Mouse (Mus musculus) spleen, adult 2 months (tissue): ENCODE measurements around the gene Pgls. TPM values are rescaled to one million over a fixed set of nuclear protein-coding genes. Genes with fewer than 3 reads are reported as not detected.

Experiments
- DNase-seq, 2 experiments: peaks; one replicate each; pipeline versions ENCODE4 v3.0.0 to v3.0.0-alpha.2; 2012 to 2021; ENCODE audit warnings: low spot score in 2 of 2, low read depth in 1 of 2
- H3K27ac ChIP-seq: fragments of 200-500 bp; 2 replicates; pipeline ENCODE4 v1.5.1; 2012; ENCODE audit warnings: low read length, inconsistent platforms; ENCODE audit not compliant: insufficient read depth
- H3K27me3 ChIP-seq: fragments of 200-500 bp; 2 replicates; pipeline ENCODE4 v1.6.1; 2012; ENCODE audit warnings: mild to moderate bottlenecking, moderate library complexity, low read length, inconsistent platforms; ENCODE audit not compliant: control insufficient read depth, insufficient read depth
- H3K36me3 ChIP-seq: fragments of 200-500 bp; 2 replicates; pipeline ENCODE4 v1.6.1; 2012; ENCODE audit warnings: mild to moderate bottlenecking, low read length, inconsistent platforms; ENCODE audit not compliant: control insufficient read depth, insufficient read depth
- H3K4me1 ChIP-seq: fragments of 200-500 bp; 2 replicates; pipeline ENCODE4 v1.6.1; 2011; ENCODE audit warnings: inconsistent platforms; ENCODE audit not compliant: control insufficient read depth, insufficient read depth, insufficient read length
- H3K4me3 ChIP-seq: fragments of 200-500 bp; 2 replicates; pipeline ENCODE4 v1.5.1; 2011; ENCODE audit warnings: mild to moderate bottlenecking, inconsistent platforms; ENCODE audit not compliant: insufficient read depth, insufficient read length; ENCODE audit errors: extremely low read depth
- CTCF ChIP-seq: fragments of 200-500 bp; IDR thresholded peaks from 2 replicates; pipeline ENCODE4 v1.5.1; 2011; ENCODE audit warnings: mild to moderate bottlenecking, inconsistent platforms; ENCODE audit not compliant: insufficient read depth, insufficient read length, insufficient replicate concordance; ENCODE audit errors: extremely low read depth
- POLR2A ChIP-seq: fragments of 200-500 bp; IDR thresholded peaks from 2 replicates; pipeline ENCODE4 v1.6.1; 2011; ENCODE audit warnings: low read depth, low read length, inconsistent platforms
- WGBS: fragments of 180-500 bp; shearing (Covaris S2); methylation state at CpG from one replicate; pipeline ENCODE4 v1.1.7; 2018; 5-methylcytosine and 5-hydroxymethylcytosine counted together
- polyA plus RNA-seq: library from polyadenylated mRNA; depleted of rRNA; stranded (reverse); fragments of >200 nt; gene quantifications from 2 replicates; pipeline ENCODE4 v1.2.3, GENCODE M21; 2012

Gene Pgls
- polyA plus RNA-seq, 1 experiment, result 171 TPM

- no peak for TF ChIP-seq POLR2A
- TF ChIP-seq CTCF, result no peak
- no peak overlapping the region for H3K27ac ChIP-seq
- H3K27me3 ChIP-seq, result no peaks in the 10 kb centered on the region
- no peak for DNase-seq
- peaks cover 2% of the 10 kb centered on the region for H3K36me3 ChIP-seq
- 85% methylated on average over 6 of the region's 6 CpGs for WGBS
- no peaks in the 10 kb centered on the region for H3K4me1 ChIP-seq
- no peak overlapping the region for H3K4me3 ChIP-seq
These were observed 39.2 kb upstream of the Pgls start for GRCm38 (mm10) chr8:71552770-71553169.

DNA sequence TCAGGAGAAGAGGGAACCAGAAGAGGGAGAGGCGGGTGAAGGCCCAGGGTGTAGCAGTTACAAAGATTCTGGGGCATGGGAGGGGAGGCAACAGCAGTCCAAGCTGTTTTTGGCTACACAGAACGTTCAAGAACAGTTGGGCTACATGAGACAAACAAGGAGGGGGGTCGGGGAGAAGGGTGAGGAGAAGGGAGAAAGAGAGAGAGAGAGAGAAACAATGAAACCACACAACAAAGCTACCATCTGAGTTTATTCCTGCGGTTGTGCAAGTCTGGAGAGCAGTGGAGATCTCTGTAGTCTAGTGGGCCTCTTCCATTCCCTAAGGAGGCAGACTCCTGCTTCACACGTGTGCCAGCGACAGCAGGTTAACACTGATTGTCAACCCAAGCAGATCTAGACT, 38.0 kb upstream of the Pgls start:
- DNase-seq, result no peak
- Histone ChIP-seq H3K27me3 (no peaks in the 10 kb centered on the region), H3K4me1 (peaks cover 7% of the 10 kb centered on the region), H3K36me3 (no peaks in the 10 kb centered on the region), H3K27ac (no peak overlapping the region), H3K4me3 (no peak overlapping the region)
- TF ChIP-seq CTCF (no peak), POLR2A (no peak)
- 73% methylated on average over 6 of the region's 6 CpGs for WGBS

DNA sequence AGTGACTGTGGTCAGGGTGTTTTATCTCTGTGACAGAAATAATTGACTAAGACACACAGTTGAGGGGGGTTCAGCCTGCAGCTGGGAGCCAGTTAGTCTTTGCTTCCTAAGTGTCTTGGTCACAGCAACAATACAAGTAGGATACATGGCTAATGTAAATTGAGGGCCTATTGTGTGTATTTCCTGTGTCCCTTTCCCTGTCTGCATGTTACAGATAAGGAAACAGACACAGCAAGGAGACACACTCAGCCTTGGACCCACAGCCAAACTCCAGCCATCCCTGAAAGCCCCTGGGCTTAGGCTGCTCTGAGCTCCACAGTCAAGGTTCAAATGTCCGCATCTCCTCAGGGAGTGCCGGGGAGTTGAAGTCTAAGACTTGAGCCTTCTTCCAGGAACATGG, 37.3 kb upstream of the Pgls start:
- no peaks in the 10 kb centered on the region for H3K27me3 ChIP-seq
- H3K4me1 ChIP-seq, result peaks cover 7% of the 10 kb centered on the region
- 85% methylated on average over 2 of the region's 2 CpGs for WGBS
- TF ChIP-seq POLR2A, result no peak
- TF ChIP-seq CTCF, result no peak
- no peak for DNase-seq
- H3K4me3 ChIP-seq, result no peak overlapping the region
- no peak overlapping the region for H3K27ac ChIP-seq
- H3K36me3 ChIP-seq, result no peaks in the 10 kb centered on the region

GRCm38 (mm10) chr8:71558071-71558957, 33.7 kb upstream of the Pgls start, which contains the start of gene Tmem221:
TSS of gene Tmem221 (minus strand) at chr8:71558871.
- H3K36me3 ChIP-seq, result no peaks in the 10 kb centered on the region
- peak within 1 kb of the TSS; percentile 58 for H3K4me3 ChIP-seq
- DNase-seq, result no peak
- H3K27me3 ChIP-seq, result no peaks in the 10 kb centered on the region
- H3K27ac ChIP-seq, result peak within 1 kb of the TSS; percentile 29; the same call in 1 of the 2 replicates
- 4% methylated on average over 70 of the region's 70 CpGs for WGBS
- peaks cover 11% of the 10 kb centered on the region for H3K4me1 ChIP-seq
- TF ChIP-seq POLR2A (peak; percentile 16; the same call in 1 of the 2 replicates), CTCF (no peak)

GRCm38 (mm10) chr8:71558958-71559690, 32.9 kb upstream of the Pgls start:
- TF ChIP-seq POLR2A (no peak), CTCF (0 out of 2 replicates have a peak, but pooled peaks have one; percentile 10)
- H3K4me3 ChIP-seq, result peak overlapping the region; percentile 58; the same call in 1 of the 2 replicates
- peaks cover 11% of the 10 kb centered on the region for H3K4me1 ChIP-seq
- no peaks in the 10 kb centered on the region for H3K36me3 ChIP-seq
- 5% methylated on average over 24 of the region's 24 CpGs for WGBS
- H3K27me3 ChIP-seq, result no peaks in the 10 kb centered on the region
- H3K27ac ChIP-seq, result 0 out of 2 replicates have a peak overlapping the region, but pooled peaks have one; percentile 29
- DNase-seq, result peak; percentile 53 to 66

- TF ChIP-seq POLR2A, result no peak
- no peak for TF ChIP-seq CTCF
- Histone ChIP-seq H3K36me3 (no peaks in the 10 kb centered on the region), H3K27ac (no peak overlapping the region), H3K4me3 (no peak overlapping the region), H3K4me1 (peaks cover 11% of the 10 kb centered on the region), H3K27me3 (no peaks in the 10 kb centered on the region)
- 81% methylated on average over 3 of the region's 3 CpGs for WGBS
- no peak for DNase-seq
These were observed 31.9 kb upstream of the Pgls start for GRCm38 (mm10) chr8:71560071-71560470.
